Mouse (Mus musculus): ENCODE measurements around the gene Gm6217. TPM values are rescaled to one million over a fixed set of nuclear protein-coding genes. Genes with fewer than 3 reads are reported as not detected.

Gene Gm6217
- total RNA-seq, 2 experiments from 2014 or later = not detected

GRCm38 (mm10) chr1:82893269-82893668 is 37.9 kb downstream of the Gm6217 start:
- no peak for DNase-seq (ENCODE audit: extremely low spot score in 1 of 2, low spot score in 1 of 2)

Other genes starting within 250 kb of the Gm6217 start
- 100 to 1,000 TPM; 233 to 257 TPM for gene Mff, start 206.5 kb downstream of the Gm6217 start, total RNA-seq (2021)
- gene Tm4sf20, start 162.9 kb downstream of the Gm6217 start, total RNA-seq (2021) = not detected
- not detected for gene Gm47791, start 160.2 kb downstream of the Gm6217 start, total RNA-seq (2021)
- 10 to 100 TPM; 75.6 to 80.8 TPM for gene Agfg1, start 91.9 kb downstream of the Gm6217 start, total RNA-seq (2021)
- gene A030005L19Rik, start 18.1 kb downstream of the Gm6217 start, total RNA-seq (2021) = under 1 TPM; 0.47 to 0.63 TPM
- gene A030014E15Rik, start 6.5 kb downstream of the Gm6217 start, total RNA-seq (2021) = not detected
- gene A030003K21Rik, start 12.0 kb upstream of the Gm6217 start, total RNA-seq (2021) = not detected
- not detected for gene Gm7544, start 24.6 kb upstream of the Gm6217 start, total RNA-seq (2021)
- gene Gm47955, start 28.9 kb upstream of the Gm6217 start, total RNA-seq (2021) = not detected
- gene Gm47959, start 69.1 kb upstream of the Gm6217 start, total RNA-seq (2021) = not detected
- 1 to 10 TPM; 2.3 TPM for gene Slc19a3, start 107.0 kb upstream of the Gm6217 start, total RNA-seq (2021)
- not detected for gene Krtap28-10, start 111.1 kb upstream of the Gm6217 start, total RNA-seq (2021)
- gene Gm47969, start 113.5 kb upstream of the Gm6217 start, total RNA-seq (2021) = not detected
- gene A030005K14Rik, start 128.0 kb upstream of the Gm6217 start, total RNA-seq (2021) = not detected
- not detected for gene Krtap28-13, start 129.5 kb upstream of the Gm6217 start, total RNA-seq (2021)
- gene Ccl20, start 185.4 kb upstream of the Gm6217 start, total RNA-seq (2021) = not detected
- gene Daw1, start 228.4 kb upstream of the Gm6217 start, total RNA-seq (2021) = under 1 TPM; 0.42 to 0.52 TPM